Mouse (Mus musculus) heart, embryonic 13.5 days (tissue): ENCODE data around the gene Rfx7. TPM values are rescaled to one million over a fixed set of nuclear protein-coding genes. Genes with fewer than 3 reads are reported as not detected.

Experiments used
- ATAC-seq: fragments of 200-750 bp; cut with Nextera tagmentation; 2 replicates; pipeline ENCODE4 v1.8.0; 2017; ENCODE audit warnings: moderate TSS enrichment; ENCODE audit not compliant: insufficient number of reproducible peaks, low FRiP score, low TSS enrichment; ENCODE audit errors: extremely low read depth
- H3K27ac ChIP-seq: fragments of 300-500 bp; sonication (generic); replicated peaks from 2 replicates; pipeline ENCODE4 v1.5.1; 2015; ENCODE audit warnings: moderate library complexity, mild to moderate bottlenecking, inconsistent platforms
- H3K27me3 ChIP-seq: fragments of 300-500 bp; sonication (generic); replicated peaks from 2 replicates; pipeline ENCODE4 v1.6.1; 2015; ENCODE audit warnings: mild to moderate bottlenecking, inconsistent platforms
- H3K36me3 ChIP-seq: fragments of 300-500 bp; sonication (generic); 2 replicates; pipeline ENCODE4 v1.6.1; 2015; ENCODE audit warnings: mild to moderate bottlenecking, inconsistent platforms
- H3K4me1 ChIP-seq: fragments of 300-500 bp; sonication (generic); 2 replicates; pipeline ENCODE4 v1.6.1; 2015; ENCODE audit warnings: inconsistent platforms
- H3K4me2 ChIP-seq: fragments of 300-500 bp; sonication (generic); 2 replicates; pipeline ENCODE4 v1.6.1; 2015; ENCODE audit warnings: inconsistent platforms, mild to moderate bottlenecking, moderate library complexity
- H3K4me3 ChIP-seq: fragments of 300-500 bp; sonication (generic); 2 replicates; pipeline ENCODE4 v1.5.1; 2015; ENCODE audit warnings: moderate library complexity, mild to moderate bottlenecking, inconsistent platforms
- H3K9ac ChIP-seq: fragments of 300-500 bp; sonication (generic); 2 replicates; pipeline ENCODE4 v1.6.1; 2015; ENCODE audit warnings: inconsistent platforms, mild to moderate bottlenecking, moderate library complexity
- H3K9me3 ChIP-seq: fragments of 300-500 bp; sonication (generic); 2 replicates; pipeline ENCODE4 v1.6.1; 2016; ENCODE audit warnings: inconsistent platforms
- WGBS: fragments of 180-500 bp; shearing (Covaris S2); methylation state at CpG from one replicate; pipeline ENCODE4 v1.1.7; 2015; ENCODE audit warnings: mixed read lengths; 5-methylcytosine and 5-hydroxymethylcytosine counted together
- polyA plus RNA-seq: library from polyadenylated mRNA; unstranded; fragments of >200 nt; fragmentation: Nextera tagmentation; extraction: Ambion mirVana; gene quantifications from 2 replicates; pipeline ENCODE4 v1.2.1, GENCODE M21; 2015

Rfx7 gene
- polyA plus RNA-seq, 1 experiment from 2014 or later = 6.1 TPM

GRCm38 (mm10) chr9:72519246-72519645 lies 12.8 kb upstream of the Rfx7 start:
- Histone ChIP-seq H3K9ac (no peak overlapping the region), H3K4me1 (no peaks in the 10 kb centered on the region), H3K27me3 (0 out of 2 replicates have a peak, but pooled peaks cover 3% of the 10 kb centered on the region), H3K36me3 (no peaks in the 10 kb centered on the region), H3K9me3 (no peaks in the 10 kb centered on the region), H3K27ac (no peak overlapping the region), H3K4me3 (no peak overlapping the region), H3K4me2 (no peak overlapping the region)
- no peak for ATAC-seq

DNA sequence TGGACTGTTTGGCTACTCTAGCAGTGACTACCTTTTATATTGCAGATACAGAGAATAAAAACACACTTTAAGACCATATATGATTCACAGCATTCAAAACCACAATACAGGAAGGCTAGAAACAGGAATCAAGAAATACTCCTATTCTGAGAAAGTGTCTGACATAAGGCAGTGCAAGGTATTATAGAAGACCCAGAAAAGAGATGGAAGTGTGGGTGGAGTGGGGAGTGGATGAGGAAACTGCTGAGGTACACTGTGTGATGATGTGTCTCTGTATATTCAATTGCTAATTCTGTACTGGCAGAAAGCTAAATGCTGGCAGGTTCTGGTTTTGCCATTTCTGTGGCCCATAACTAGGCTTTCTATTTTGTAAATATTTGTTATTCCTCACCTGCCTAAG lies 11.2 kb upstream of the Rfx7 start:
- no peak for ATAC-seq
- no peak overlapping the region for H3K4me3 ChIP-seq
- 0 out of 2 replicates have a peak, but pooled peaks cover 3% of the 10 kb centered on the region for H3K27me3 ChIP-seq
- H3K36me3 ChIP-seq = no peaks in the 10 kb centered on the region
- no peak overlapping the region for H3K27ac ChIP-seq
- H3K4me1 ChIP-seq = no peaks in the 10 kb centered on the region
- H3K9me3 ChIP-seq = no peaks in the 10 kb centered on the region
- H3K4me2 ChIP-seq = no peak overlapping the region
- no peak overlapping the region for H3K9ac ChIP-seq

DNA sequence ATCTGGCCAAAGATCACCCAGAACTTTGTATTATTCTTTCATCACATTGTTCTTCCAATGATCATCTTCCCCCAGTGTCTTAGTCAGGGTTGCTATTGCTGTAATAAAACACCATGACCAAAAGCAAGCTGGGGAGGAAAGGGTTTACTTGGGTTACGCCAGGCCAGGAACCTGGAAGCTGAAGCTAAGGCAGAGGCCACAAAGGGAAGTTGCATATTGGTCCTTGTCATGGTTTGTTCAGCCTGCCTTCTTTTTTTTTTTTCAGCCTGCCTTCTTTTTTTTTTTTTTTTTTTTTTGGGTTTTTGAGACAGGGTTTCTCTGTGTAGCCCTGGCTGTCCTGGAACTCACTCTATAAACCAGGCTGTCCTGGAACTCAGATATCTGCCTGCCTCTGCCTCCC lies 5.9 kb upstream of the Rfx7 start:
- H3K9ac ChIP-seq = no peak overlapping the region
- no peak overlapping the region for H3K4me3 ChIP-seq
- no peaks in the 10 kb centered on the region for H3K9me3 ChIP-seq
- peaks cover 8% of the 10 kb centered on the region for H3K4me1 ChIP-seq
- ATAC-seq = no peak
- H3K4me2 ChIP-seq = no peak overlapping the region
- no peak overlapping the region for H3K27ac ChIP-seq
- H3K36me3 ChIP-seq = no peaks in the 10 kb centered on the region
- 58% methylated on average over 1 of the region's 1 CpGs for WGBS
- no peaks in the 10 kb centered on the region for H3K27me3 ChIP-seq

- no peak for ATAC-seq
Observed at GRCm38 (mm10) chr9:72530237-72530636, 1.8 kb upstream of the Rfx7 start.

GRCm38 (mm10) chr9:72530824-72531223 lies 1.2 kb upstream of the Rfx7 start:
- H3K27me3 ChIP-seq = no peaks in the 10 kb centered on the region
- peak overlapping the region; percentile 96 for H3K4me3 ChIP-seq
- H3K4me2 ChIP-seq = peak overlapping the region; percentile 75
- no peaks in the 10 kb centered on the region for H3K36me3 ChIP-seq
- no peak for ATAC-seq
- 54% methylated on average over 4 of the region's 4 CpGs for WGBS
- peaks cover 19% of the 10 kb centered on the region for H3K4me1 ChIP-seq
- peak overlapping the region; percentile 99 for H3K9ac ChIP-seq
- H3K27ac ChIP-seq = peak overlapping the region; percentile 99
- no peaks in the 10 kb centered on the region for H3K9me3 ChIP-seq

More at GRCm38 (mm10) chr9:72530237-72530636, 1.8 kb upstream of the Rfx7 start:
- Histone ChIP-seq H3K36me3 (no peaks in the 10 kb centered on the region), H3K27ac (no peak overlapping the region), H3K4me3 (no peak overlapping the region), H3K4me2 (peak overlapping the region; percentile 75), H3K9ac (no peak overlapping the region), H3K4me1 (peaks cover 19% of the 10 kb centered on the region), H3K9me3 (no peaks in the 10 kb centered on the region), H3K27me3 (no peaks in the 10 kb centered on the region)
- WGBS = 2% methylated on average over 12 of the region's 12 CpGs

DNA sequence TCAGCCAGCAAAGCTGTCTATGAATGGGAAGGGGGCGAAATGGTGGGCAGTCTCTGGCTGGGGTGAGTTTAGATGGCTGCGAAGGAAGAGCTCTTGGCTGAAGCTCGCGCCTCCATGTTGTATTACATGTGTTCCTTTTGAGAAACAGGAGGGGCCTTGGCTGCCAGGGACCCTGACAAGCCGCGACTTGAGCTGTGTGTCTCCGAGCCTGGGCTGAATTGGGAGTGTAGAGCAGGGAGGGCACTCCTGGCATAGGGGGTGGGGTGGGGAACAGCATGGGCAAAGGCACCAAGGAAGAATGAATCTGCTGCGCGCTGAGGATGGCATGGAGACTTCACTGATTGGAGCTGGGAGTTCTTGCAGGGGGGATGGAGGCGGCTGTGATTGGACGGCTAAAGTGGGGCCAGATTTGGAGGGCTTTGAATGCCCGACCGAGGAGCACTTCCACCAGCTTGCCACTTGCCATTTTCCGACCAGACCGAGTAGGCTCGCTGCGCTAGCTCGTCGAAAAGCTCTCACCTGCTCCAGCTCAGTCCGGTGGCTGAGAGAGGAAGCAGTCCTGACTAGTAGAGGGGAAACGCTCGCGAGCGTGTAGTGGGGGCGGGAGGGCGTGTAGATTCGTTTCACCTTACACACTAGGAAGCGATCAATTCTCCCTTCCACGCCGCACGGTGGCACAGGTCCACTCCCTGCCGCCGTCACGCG lies 597 bp upstream of the Rfx7 start:
- peak overlapping the region; percentile 96 for H3K4me3 ChIP-seq
- H3K27ac ChIP-seq = peak overlapping the region; percentile 99
- WGBS = 2% methylated on average over 35 of the region's 35 CpGs
- peak overlapping the region; percentile 75 for H3K4me2 ChIP-seq
- H3K9me3 ChIP-seq = no peaks in the 10 kb centered on the region
- no peaks in the 10 kb centered on the region for H3K27me3 ChIP-seq
- peaks cover 19% of the 10 kb centered on the region for H3K4me1 ChIP-seq
- H3K36me3 ChIP-seq = no peaks in the 10 kb centered on the region
- H3K9ac ChIP-seq = peak overlapping the region; percentile 99
- ATAC-seq = peak; percentile 69

DNA sequence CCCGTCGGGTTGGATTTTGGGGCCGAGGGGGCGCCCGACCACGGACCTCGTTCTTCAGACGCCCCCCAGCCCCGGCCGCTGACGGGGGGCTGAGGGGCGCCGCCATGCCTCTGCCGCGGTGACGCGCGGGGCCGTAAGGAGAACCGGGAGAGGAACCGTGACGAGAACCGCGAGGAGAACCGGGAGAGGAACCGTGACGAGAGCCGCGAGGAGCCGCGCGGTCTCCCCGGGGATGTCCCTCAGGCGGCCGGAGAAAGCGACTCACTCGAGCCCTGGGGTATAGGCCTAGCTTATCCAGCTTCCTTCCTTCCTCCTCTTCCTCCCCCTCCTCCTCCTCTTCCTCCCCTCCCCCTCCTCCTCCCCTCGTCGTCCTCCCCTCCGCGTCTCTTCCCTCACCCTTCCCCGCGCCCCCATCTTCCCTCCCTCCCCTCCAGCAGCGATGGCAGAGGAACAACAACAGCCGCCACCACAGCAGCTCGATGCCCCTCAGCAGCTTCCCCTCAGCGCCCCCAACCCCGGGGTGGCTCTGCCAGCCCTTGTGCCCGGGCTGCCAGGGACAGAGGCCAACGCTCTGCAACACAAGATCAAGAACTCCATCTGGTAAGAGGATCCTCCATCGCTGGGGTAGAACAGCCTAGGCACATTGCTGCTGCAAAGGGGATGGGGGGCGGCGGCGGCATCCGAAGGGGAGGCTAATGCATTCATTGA lies 495 bp downstream of the Rfx7 start:
- no peaks in the 10 kb centered on the region for H3K36me3 ChIP-seq
- ATAC-seq = peak; percentile 26; the same call in 1 of the 2 replicates
- WGBS = 2% methylated on average over 43 of the region's 55 CpGs
- peak overlapping the region; percentile 99 for H3K27ac ChIP-seq
- H3K9ac ChIP-seq = peak overlapping the region; percentile 99
- peak overlapping the region; percentile 75 for H3K4me2 ChIP-seq
- peak overlapping the region; percentile 96 for H3K4me3 ChIP-seq
- H3K9me3 ChIP-seq = no peaks in the 10 kb centered on the region
- H3K4me1 ChIP-seq = peaks cover 19% of the 10 kb centered on the region
- no peaks in the 10 kb centered on the region for H3K27me3 ChIP-seq

DNA sequence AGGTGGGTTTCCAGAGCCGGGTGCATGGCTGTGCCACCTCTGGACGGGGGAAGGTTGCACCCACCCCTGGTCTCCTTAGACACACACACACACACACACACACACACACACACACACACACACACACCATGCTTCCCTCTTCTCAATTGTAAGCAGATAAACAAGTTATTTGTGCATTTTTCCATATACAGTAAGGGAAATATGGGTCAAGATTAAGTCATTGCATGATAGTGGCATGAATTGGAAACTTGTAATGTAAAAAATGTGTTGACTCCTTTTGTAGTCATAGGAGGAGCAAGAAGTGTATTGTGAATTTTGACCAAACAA lies 1.0 kb downstream of the Rfx7 start:
- no peaks in the 10 kb centered on the region for H3K9me3 ChIP-seq
- peaks cover 22% of the 10 kb centered on the region for H3K4me1 ChIP-seq
- H3K27me3 ChIP-seq = no peaks in the 10 kb centered on the region
- ATAC-seq = no peak
- 0% methylated on average over 2 of the region's 2 CpGs for WGBS
- H3K9ac ChIP-seq = peak overlapping the region; percentile 99
- peak overlapping the region; percentile 75 for H3K4me2 ChIP-seq
- H3K4me3 ChIP-seq = peak overlapping the region; percentile 96
- peak overlapping the region; percentile 99 for H3K27ac ChIP-seq
- H3K36me3 ChIP-seq = no peaks in the 10 kb centered on the region

DNA sequence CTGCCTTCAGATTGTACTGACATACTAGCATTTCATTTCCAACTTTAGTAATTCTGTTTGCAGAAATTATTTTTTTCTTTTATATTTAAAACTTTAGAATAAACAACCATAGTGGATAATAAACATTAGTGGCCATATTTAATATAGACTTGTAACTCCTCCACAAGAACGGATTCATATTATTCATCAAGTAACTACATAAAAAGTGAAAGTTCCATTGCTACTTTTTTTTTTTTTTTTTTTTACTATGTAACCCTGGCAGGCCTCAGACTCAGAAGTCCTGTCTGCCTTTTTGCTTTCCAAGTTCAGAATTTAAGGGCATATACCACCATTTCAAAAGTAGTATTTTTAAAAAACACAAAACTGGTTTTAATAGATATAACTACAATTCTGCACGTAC lies 2.9 kb downstream of the Rfx7 start:
- whole genome bisulfite sequencing = 88% methylated on average over 2 of the region's 2 CpGs
- no peak for ATAC-seq
- no peaks in the 10 kb centered on the region for H3K36me3 ChIP-seq
- H3K4me1 ChIP-seq = peaks cover 22% of the 10 kb centered on the region
- H3K9ac ChIP-seq = no peak overlapping the region
- H3K4me2 ChIP-seq = peak overlapping the region; percentile 75
- no peak overlapping the region for H3K4me3 ChIP-seq
- H3K9me3 ChIP-seq = no peaks in the 10 kb centered on the region
- no peaks in the 10 kb centered on the region for H3K27me3 ChIP-seq
- H3K27ac ChIP-seq = no peak overlapping the region

DNA sequence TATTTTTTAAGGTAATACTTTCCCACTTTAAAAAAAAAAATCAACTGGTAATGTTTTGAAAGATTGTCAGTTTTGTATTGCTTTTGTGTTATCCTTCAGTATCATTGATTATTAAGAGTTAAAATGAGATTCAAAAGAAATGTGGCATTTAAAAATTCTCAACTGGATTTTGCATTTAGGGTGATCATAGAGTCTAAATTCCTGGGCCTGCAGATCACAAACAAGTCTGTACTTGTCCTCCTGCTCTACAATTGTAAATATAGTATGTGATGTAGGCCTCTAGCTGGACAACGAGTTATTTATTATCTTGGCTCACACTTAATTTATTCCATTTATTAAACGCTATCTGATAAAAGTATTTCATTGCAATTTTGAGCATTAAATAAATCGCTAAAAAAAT lies 3.4 kb downstream of the Rfx7 start:
- Histone ChIP-seq H3K4me1 (peaks cover 21% of the 10 kb centered on the region), H3K9ac (no peak overlapping the region), H3K27ac (no peak overlapping the region), H3K4me3 (no peak overlapping the region), H3K36me3 (peaks cover 4% of the 10 kb centered on the region), H3K4me2 (no peak overlapping the region), H3K27me3 (no peaks in the 10 kb centered on the region), H3K9me3 (no peaks in the 10 kb centered on the region)
- ATAC-seq = no peak
- WGBS = 75% methylated on average over 3 of the region's 3 CpGs

- Histone ChIP-seq H3K4me2 (no peak overlapping the region), H3K36me3 (peaks cover 6% of the 10 kb centered on the region), H3K9me3 (no peaks in the 10 kb centered on the region), H3K9ac (no peak overlapping the region), H3K27ac (no peak overlapping the region), H3K27me3 (no peaks in the 10 kb centered on the region), H3K4me1 (peaks cover 11% of the 10 kb centered on the region), H3K4me3 (no peak overlapping the region)
- WGBS = 69% methylated on average over 1 of the region's 1 CpGs
- no peak for ATAC-seq
Observed at GRCm38 (mm10) chr9:72537086-72537485, 5.0 kb downstream of the Rfx7 start.

DNA sequence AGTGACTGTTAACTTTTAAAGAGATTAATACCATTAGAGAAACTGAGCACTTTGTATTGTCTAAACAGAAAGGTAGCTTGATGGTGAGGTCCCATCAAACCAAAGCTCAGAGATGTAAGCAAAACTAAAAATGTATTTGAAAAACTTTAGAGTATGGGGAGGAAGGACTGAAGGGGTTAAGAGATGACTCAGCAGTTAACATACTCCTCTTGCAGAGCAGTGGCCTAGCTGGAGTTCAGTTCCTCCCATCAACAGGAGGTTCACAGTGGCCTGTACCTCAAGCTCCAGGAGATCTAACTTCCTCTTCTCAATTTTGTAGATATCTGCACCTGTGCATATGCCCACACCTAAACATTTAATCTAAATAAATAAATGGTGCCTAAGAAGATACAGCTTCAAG lies 11.6 kb downstream of the Rfx7 start:
- no peaks in the 10 kb centered on the region for H3K27me3 ChIP-seq
- H3K36me3 ChIP-seq = peaks cover 6% of the 10 kb centered on the region
- no peak overlapping the region for H3K27ac ChIP-seq
- no peaks in the 10 kb centered on the region for H3K4me1 ChIP-seq
- no peak for ATAC-seq
- no peak overlapping the region for H3K9ac ChIP-seq
- H3K4me3 ChIP-seq = no peak overlapping the region
- H3K4me2 ChIP-seq = no peak overlapping the region
- H3K9me3 ChIP-seq = no peaks in the 10 kb centered on the region
